Mouse (Mus musculus): ENCODE measurements around the gene Frmd4a.

DNA sequence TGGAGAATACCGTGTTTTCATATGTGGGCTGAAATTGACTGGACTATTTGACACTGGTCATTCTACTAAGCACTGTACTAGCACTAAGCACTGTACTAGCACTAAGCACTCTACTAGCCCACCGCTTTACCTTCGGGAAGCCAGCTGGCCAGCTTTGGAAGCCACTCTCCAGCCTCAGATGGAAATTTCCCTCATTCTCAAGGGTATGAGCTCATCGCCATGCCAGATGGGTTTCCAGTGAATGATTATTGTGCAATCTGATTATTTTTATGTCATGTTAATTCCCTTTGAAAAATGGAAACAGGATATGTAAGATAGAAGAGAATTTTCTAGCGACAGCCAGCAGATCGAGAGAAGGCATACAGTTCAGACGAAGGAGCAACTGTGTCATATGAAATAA is 324.5 kb downstream of the Frmd4a start:
- TF ChIP-seq CTCF (IDR thresholded peaks at IDR 0.05; ENCODE audit: extremely low read depth, insufficient read length, insufficient replicate concordance, low read depth, low read length), result no peak
- TF ChIP-seq POLR2A (IDR thresholded peaks at IDR 0.05; ENCODE audit: low read depth, low read length), result no peak
